Mouse (Mus musculus) retina, postnatal 7 days (tissue): ENCODE measurements around the gene Fetub.

Source experiments
- DNase-seq: peaks from one replicate; pipeline ENCODE4 v3.0.0-alpha.2; 2012; ENCODE audit warnings: low read depth, low spot score

Fetub gene

GRCm38 (mm10) chr16:22963293-22963692 is 45.2 kb downstream of the Fetub start:
- no peak for DNase-seq

- DNase-seq: no peak
These were observed 49.4 kb downstream of the Fetub start for GRCm38 (mm10) chr16:22967383-22968030.
